Mouse (Mus musculus): ENCODE measurements at regions not wholly inside any gene's neighbourhood (a gene's known extent, or its start where the extent isn't known, plus 50 kb on each side); places are given as distances from the start of the nearest gene placed in this dataset.

DNA sequence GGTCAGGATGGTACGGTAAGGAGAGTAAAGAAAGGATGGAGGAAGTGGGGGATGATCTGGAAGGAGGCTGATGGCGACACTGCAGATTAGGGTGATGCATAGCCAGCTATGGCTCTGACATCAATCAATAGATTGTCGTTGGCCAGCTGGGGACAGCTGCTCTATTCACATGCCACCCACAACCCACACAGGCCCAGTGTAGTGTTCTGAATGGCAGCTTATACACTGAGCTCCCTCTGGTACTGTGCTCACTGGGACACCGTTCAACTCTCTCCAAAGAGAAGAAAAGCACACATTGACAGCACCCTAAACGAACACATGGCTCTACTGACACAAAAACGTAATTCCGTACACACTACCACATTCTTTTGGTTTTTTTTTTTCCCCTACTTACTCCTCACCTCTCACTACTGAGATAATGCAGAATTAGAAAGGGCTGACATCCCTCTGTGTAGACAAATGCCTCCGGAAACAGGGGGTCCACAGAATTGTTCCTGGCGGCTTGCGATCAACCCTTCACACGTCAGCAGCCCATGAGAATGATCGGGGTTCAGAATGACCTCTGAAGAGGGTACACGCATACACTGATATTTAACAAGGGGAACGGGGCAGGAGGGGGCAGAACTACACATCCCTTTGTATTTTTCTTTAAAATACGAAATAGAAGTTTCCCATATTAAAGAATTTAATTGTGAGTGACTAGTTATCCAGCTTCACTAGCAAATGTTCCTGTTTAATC lies 178.5 kb upstream of the Ipo5 start:
- TF ChIP-seq CTCF (IDR thresholded peaks at IDR 0.05) (no peak), POLR2A (IDR thresholded peaks at IDR 0.05; ENCODE audit: insufficient read depth, low read depth, low read length) (no peak)

Data from heart, adult 2 months (tissue).